In the genomic region with DNA sequence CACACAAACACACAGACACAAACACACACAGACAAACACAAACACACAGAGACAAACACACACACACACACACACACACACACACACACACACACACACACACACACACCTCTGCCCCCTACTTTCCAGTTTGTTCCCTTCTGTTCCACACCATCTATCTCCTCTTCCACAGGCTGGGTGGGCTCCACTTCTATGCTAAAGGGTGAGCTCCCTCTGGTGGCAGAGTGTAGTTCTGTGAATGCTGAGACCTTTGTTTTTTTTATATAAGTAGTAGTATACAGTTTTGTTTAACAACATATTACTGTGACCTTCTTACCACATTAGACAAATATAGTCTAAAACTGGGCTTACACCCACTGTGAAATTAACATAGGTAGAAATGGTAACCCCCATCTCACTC, we compare ENCODE assay signal across 9 mouse cellular contexts.
A peak's percentile ranks its signal among the peaks of the same experiment; 100 is the strongest.
DNase-seq lines count a peak whose midpoint lies in the region; ATAC-seq and TF ChIP-seq lines count a peak whose summit lies in the region.
"Had no signal": no experiment of that assay in that cellular context is flagged by ENCODE, and none has a peak within 500 bp of the region (broad histone marks: within the 10 kb centered on the region; RNA-seq: fewer than 3 reads in every experiment).

No protein-coding gene starts in this region.

- no peaks in the 10 kb centered on the region for H3K36me3 ChIP-seq in midbrain, embryonic 11.5 days (ENCODE audit: control insufficient read depth, insufficient read depth, low read length)
- H3K36me3 ChIP-seq in midbrain, embryonic 15.5 days (replicated peaks) = no peaks in the 10 kb centered on the region
- no peaks in the 10 kb centered on the region for H3K36me3 ChIP-seq in limb, embryonic 11.5 days (ENCODE audit: control insufficient read depth, insufficient read depth, low read length)
- H3K36me3 ChIP-seq: heart, embryonic 15.5 days had no signal

- H3K27me3 ChIP-seq in cerebellum, adult 2 months (ENCODE audit: control insufficient read depth, insufficient read depth, low read length) = no peaks in the 10 kb centered on the region
- H3K27me3 ChIP-seq in midbrain, embryonic 11.5 days (ENCODE audit: control insufficient read depth, insufficient read depth, low read length) = no peaks in the 10 kb centered on the region
- H3K27me3 ChIP-seq in midbrain, embryonic 15.5 days (replicated peaks) = no peaks in the 10 kb centered on the region
- H3K27me3 ChIP-seq in limb, embryonic 11.5 days (ENCODE audit: control insufficient read depth, insufficient read depth, low read length) = no peaks in the 10 kb centered on the region
- H3K27me3 ChIP-seq: heart, embryonic 15.5 days had no signal

- no peak for TF ChIP-seq POLR2A in cerebellum, adult 2 months (IDR thresholded peaks at IDR 0.05; ENCODE audit: borderline replicate concordance, insufficient read depth, low read length)
- TF ChIP-seq POLR2A in brain, embryonic 14.5 days (IDR thresholded peaks at IDR 0.05; ENCODE audit: borderline replicate concordance, extremely low read depth, insufficient read depth, insufficient read length, poor library complexity, severe bottlenecking) = no peak

- intact Hi-C loops in heart, postnatal 36 days (cut with DNase I) = loop anchor here (2.0 to 5.0 kb wide), 2 partner anchors 34 to 182 kb away; no protein-coding TSS in a partner anchor

- H3K4me3 ChIP-seq in cerebellum, adult 2 months (replicated peaks; ENCODE audit: insufficient read depth, low read depth, low read length) = no peak overlapping the region
- no peak overlapping the region for H3K4me3 ChIP-seq in midbrain, embryonic 11.5 days (ENCODE audit: low read depth, low read length)
- H3K4me3 ChIP-seq in midbrain, embryonic 15.5 days = no peak overlapping the region
- H3K4me3 ChIP-seq in limb, embryonic 11.5 days (ENCODE audit: low read depth, low read length) = no peak overlapping the region
- H3K4me3 ChIP-seq: heart, embryonic 15.5 days had no signal

- no peak overlapping the region for H3K27ac ChIP-seq in cerebellum, adult 2 months (ENCODE audit: insufficient read depth, low read length)
- H3K27ac ChIP-seq in midbrain, embryonic 11.5 days (ENCODE audit: low read depth, low read length) = no peak overlapping the region
- no peak overlapping the region for H3K27ac ChIP-seq in midbrain, embryonic 15.5 days
- H3K27ac ChIP-seq in limb, embryonic 11.5 days (replicated peaks; ENCODE audit: low read depth, low read length) = no peak overlapping the region
- H3K27ac ChIP-seq: heart, embryonic 15.5 days had no signal

- H3K9ac ChIP-seq in midbrain, embryonic 11.5 days (ENCODE audit: low read length) = no peak overlapping the region
- no peak overlapping the region for H3K9ac ChIP-seq in midbrain, embryonic 15.5 days
- H3K9ac ChIP-seq in limb, embryonic 11.5 days (ENCODE audit: low read length) = no peak overlapping the region
- H3K9ac ChIP-seq: heart, embryonic 15.5 days had no signal

- TF ChIP-seq CTCF in cerebellum, adult 2 months (IDR thresholded peaks at IDR 0.05; ENCODE audit: borderline replicate concordance, insufficient read depth, low read depth, low read length) = peak; percentile 14; the same call in 1 of the 2 replicates
- TF ChIP-seq CTCF in brain, embryonic 14.5 days (IDR thresholded peaks at IDR 0.05; ENCODE audit: borderline replicate concordance, extremely low read depth, insufficient read depth, insufficient read length) = peak; percentile 67; the same call in 1 of the 2 replicates

- H3K4me2 ChIP-seq in midbrain, embryonic 11.5 days = no peak overlapping the region
- H3K4me2 ChIP-seq in midbrain, embryonic 15.5 days = no peak overlapping the region
- H3K4me2 ChIP-seq in limb, embryonic 11.5 days (ENCODE audit: low read depth, severe bottlenecking) = no peak overlapping the region
- H3K4me2 ChIP-seq: heart, embryonic 15.5 days had no signal

- DNase-seq in cerebellum, adult 2 months = no peak
- no peak for DNase-seq in cerebellum, adult 8-10 months
- peak; percentile 91 for DNase-seq in midbrain, embryonic 11.5 days (ENCODE audit: low spot score, missing footprints)
- peak; percentile 76 for DNase-seq in brain, embryonic 14.5 days (ENCODE audit: low read depth)
- peak; percentile 19 to 38 for DNase-seq in heart, postnatal 36 days
- DNase-seq in limb, embryonic 11.5 days (ENCODE audit: low spot score) = peak; percentile 78
- peak; percentile 71 for DNase-seq in retina, postnatal 1 day

- no peaks in the 10 kb centered on the region for H3K9me3 ChIP-seq in midbrain, embryonic 11.5 days (ENCODE audit: control insufficient read depth, low read length)
- H3K9me3 ChIP-seq in midbrain, embryonic 15.5 days = no peaks in the 10 kb centered on the region
- no peaks in the 10 kb centered on the region for H3K9me3 ChIP-seq in limb, embryonic 11.5 days (ENCODE audit: control insufficient read depth, low read length)
- H3K9me3 ChIP-seq: heart, embryonic 15.5 days had no signal

- peak; percentile 44; the same call in 1 of the 2 replicates for ATAC-seq in midbrain, embryonic 11.5 days (ENCODE audit: low FRiP score)
- no peak for ATAC-seq in midbrain, embryonic 15.5 days (replicated peaks)
- no peak for ATAC-seq in limb, embryonic 11.5 days (ENCODE audit: insufficient number of reproducible peaks, low FRiP score, low TSS enrichment, low read depth)

- H3K4me1 ChIP-seq in cerebellum, adult 2 months (ENCODE audit: control insufficient read depth, insufficient read depth, low read length) = no peaks in the 10 kb centered on the region; the same call in 1 of the 2 replicates
- H3K4me1 ChIP-seq in midbrain, embryonic 11.5 days (ENCODE audit: control insufficient read depth, insufficient read depth, low read length) = no peaks in the 10 kb centered on the region
- H3K4me1 ChIP-seq in midbrain, embryonic 15.5 days = no peaks in the 10 kb centered on the region
- no peaks in the 10 kb centered on the region for H3K4me1 ChIP-seq in limb, embryonic 11.5 days (ENCODE audit: control insufficient read depth, insufficient read depth, low read length)
- H3K4me1 ChIP-seq: heart, embryonic 15.5 days had no signal

Comparison
In these comparisons a context has a peak if more than half of its experiments do, and no peak if none do; other contexts are left out.
1. DNase-seq: peak in midbrain, embryonic 11.5 days (single experiment), brain, embryonic 14.5 days (single experiment), heart, postnatal 36 days (2 of 2), limb, embryonic 11.5 days (single experiment) and retina, postnatal 1 day (single experiment); none in cerebellum, adult 2 months (0 of 2) and cerebellum, adult 8-10 months (single experiment).